ENCODE assay signal across 1 mouse cellular context in genomic region chr12:85347196-85347595, GRCm38 (mm10).
TF ChIP-seq lines count a peak whose summit lies in the region.

No protein-coding gene starts in this region.

TF ChIP-seq in C2C12, 6 proteins besides CTCF, POLR2A, EP300 and RAD21 (continued from another document):
- TF ChIP-seq CEBPB (IDR thresholded peaks at IDR 0.05; ENCODE audit: low read depth), result no peak
- TF ChIP-seq MAX (IDR thresholded peaks at IDR 0.05), result no peak
TF ChIP-seq in C2C12: peak in this region for 0.
